Mouse (Mus musculus) colon, adult 2 months (tissue): Measurements from ENCODE around the gene Gpr142. TPM values are rescaled to one million over a fixed set of nuclear protein-coding genes. Genes with fewer than 3 reads are reported as not detected.

Source experiments
- polyA plus RNA-seq: library from polyadenylated mRNA; depleted of rRNA; stranded (reverse); fragments of >200 nt; gene quantifications from 2 replicates; pipeline ENCODE4 v1.2.3, GENCODE M21; 2012; rRNA removed

Gpr142 gene
- 0.14 TPM in 1 of 2 replicates, not detected in the other for polyA plus RNA-seq

DNA sequence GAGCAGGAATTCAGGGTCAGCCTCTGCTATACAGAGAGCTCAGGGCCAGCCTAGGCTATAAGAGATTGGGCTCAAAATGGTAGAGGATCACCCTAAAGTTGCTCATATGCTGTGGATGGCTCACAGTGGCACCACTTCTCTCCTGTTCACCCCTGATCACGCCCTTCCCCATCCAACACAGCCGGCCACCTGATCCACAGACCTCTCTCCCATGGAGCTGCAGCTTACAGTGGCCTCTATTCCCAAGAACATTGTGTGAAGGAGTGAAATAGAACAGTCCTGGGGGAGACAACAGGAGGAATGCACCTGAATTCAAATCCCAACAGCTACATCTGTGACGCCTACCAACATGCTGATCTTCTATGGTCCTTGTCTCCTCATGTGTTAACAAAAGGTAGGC lies at the start of gene Gpr142:
Gpr142 (plus strand) TSS at position 301 of the 400 bp plus-strand sequence.

DNA sequence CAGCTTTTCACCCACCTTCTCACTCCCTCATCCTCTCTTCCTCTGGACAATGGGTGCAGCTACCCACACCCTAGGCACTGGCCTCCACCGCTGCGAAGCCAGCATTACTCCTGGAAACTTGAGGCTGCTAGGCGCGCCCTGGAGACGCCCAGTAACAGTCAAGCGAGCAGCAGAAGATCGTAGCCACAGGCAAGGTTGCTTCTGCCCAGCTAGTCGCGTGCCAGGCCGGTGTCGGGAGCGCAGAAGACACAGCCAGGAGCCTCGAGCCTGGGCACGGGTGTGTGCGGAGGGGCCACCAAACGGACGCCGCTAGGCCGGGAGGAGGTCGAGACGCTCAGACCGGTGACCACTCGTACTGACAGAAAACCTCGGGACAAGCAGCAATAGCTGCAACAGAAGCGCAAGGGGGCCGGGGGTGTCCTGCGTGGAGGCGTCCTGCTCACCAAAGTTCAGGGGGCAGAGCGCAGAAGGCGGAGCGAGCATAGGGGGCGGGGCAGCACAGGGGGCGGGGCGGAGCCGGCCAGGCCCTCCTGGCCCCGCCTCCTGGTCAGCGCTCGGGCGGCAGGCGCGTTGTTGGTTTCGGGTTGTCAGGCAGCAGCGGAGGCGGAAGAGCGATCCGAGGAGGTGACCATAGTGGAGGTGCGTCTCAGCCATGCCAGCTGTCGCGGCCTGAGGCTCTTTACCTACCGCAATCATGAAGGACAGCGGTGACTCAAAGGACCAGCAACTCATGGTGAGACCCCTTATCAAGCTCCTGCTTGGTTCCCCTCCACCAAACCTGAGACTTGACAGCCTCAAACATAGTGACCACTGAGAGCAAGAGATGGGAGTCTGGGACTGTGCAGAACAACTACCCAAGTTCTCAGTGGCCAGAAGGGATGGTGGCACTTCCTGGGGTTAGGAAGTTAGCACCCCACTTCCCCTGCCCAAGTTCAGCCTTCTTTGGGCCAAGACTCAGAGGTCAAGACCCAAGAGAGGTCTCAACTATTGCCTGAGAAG lies 33.6 kb upstream of the Gpr142 start, which contains the start of gene Kif19a:
Kif19a (plus strand) TSS at position 569 of the 999 bp plus-strand sequence.

DNA sequence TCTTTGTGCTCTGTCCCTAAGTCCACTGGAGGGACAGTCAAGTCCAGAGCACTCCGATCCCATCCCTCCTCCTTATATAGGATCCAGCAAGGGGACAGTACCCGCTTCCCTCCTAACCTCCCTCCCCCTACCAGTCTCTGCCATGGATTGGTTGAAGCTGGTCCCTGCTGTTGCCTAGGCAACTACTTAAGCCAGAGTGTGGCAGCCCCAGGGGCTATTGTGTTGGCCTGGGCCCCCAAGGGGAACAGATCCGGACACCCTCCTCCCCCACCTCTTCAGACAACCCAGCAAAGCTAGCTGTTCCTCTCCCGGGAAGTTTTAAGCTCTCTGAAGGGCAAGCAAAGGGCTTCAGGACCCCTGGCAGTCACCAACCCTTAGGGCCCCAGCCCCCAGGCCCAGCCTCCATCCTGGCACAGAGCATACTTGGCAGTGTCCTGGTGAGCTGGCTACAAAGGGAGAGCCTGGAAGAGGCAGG lies 2.8 kb upstream of the Gpr142 start, which contains the start of gene Btbd17:
Btbd17 (minus strand) TSS at position 98 of the 475 bp plus-strand sequence.

DNA sequence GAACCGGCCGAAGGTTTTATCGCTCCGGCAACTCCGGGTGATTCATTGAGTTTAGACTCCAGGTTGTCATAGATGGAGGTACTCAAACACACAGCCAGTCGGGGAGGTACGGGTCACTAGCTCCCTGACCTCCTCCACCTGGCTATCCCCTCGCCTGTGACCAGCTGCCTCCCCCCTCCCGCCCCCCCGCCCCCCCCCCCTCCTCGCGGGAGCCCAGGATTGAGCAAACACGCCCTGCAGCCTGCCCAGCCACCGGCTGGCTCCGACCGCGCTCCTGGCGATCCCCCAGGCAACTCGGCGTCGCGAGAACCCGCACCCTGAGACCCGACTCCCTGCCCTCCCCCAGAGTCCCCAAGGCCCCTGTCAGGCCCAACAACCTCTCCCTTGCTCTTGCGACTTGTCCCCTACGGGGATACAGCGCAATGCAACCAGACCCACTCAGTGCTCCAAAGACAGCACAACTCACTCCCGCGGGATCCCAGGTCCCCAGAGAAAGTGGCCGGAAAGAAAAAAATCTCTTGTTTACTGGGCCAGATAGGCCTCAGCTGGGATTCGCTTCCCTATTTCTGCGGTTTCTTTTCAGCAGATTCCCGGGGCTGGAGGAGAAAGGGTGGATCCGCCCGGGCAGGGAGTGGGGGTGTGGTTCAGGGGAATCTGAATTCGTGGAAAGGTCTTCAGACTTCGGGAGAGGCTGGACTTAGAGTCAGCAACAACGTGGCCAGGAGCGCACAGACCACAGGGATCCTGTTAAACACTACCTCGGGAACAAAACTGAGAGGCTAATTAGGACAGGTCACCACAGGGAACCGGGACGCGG lies 51.9 kb downstream of the Gpr142 start, which contains the start of gene Gprc5c:
Gprc5c (plus strand) TSS at position 701 of the 817 bp plus-strand sequence.

Other genes starting within 250 kb of the Gpr142 start
- gene Rpl38, start 130.4 kb upstream of the Gpr142 start, polyA plus RNA-seq: 319 and 394 TPM in 2 replicates
- gene Ttyh2, start 123.5 kb upstream of the Gpr142 start, polyA plus RNA-seq: 28.4 and 28.7 TPM in 2 replicates
- gene Dnaic2, start 71.5 kb upstream of the Gpr142 start, polyA plus RNA-seq: 0.73 and 1.0 TPM in 2 replicates
- gene Kif19a, start 33.5 kb upstream of the Gpr142 start, polyA plus RNA-seq: 1.3 and 1.8 TPM in 2 replicates
- 0.42 and 0.68 TPM in 2 replicates for gene Btbd17, start 3.0 kb upstream of the Gpr142 start, polyA plus RNA-seq
- 3.5 and 4.7 TPM in 2 replicates for gene Gprc5c, start 52.2 kb downstream of the Gpr142 start, polyA plus RNA-seq
- gene Cd300a, start 91.1 kb downstream of the Gpr142 start, polyA plus RNA-seq: 0.69 and 0.76 TPM in 2 replicates
- 0.66 and 1.1 TPM in 2 replicates for gene Cd300lb, start 135.5 kb downstream of the Gpr142 start, polyA plus RNA-seq
- not detected in 2 replicates for gene Cd300c, start 170.2 kb downstream of the Gpr142 start, polyA plus RNA-seq
- 0.51 and 0.94 TPM in 2 replicates for gene Cd300ld, start 191.0 kb downstream of the Gpr142 start, polyA plus RNA-seq
- gene Cd300c2, start 203.0 kb downstream of the Gpr142 start, polyA plus RNA-seq: 3.8 and 4.0 TPM in 2 replicates
- 0.22 and 0.43 TPM in 2 replicates for gene Cd300ld2, start 217.3 kb downstream of the Gpr142 start, polyA plus RNA-seq
- 0.62 and 1.0 TPM in 2 replicates for gene Cd300ld4, start 228.1 kb downstream of the Gpr142 start, polyA plus RNA-seq
- gene Cd300ld5, start 238.8 kb downstream of the Gpr142 start, polyA plus RNA-seq: 1.6 and 2.2 TPM in 2 replicates
- gene Cd300ld3, start 249.5 kb downstream of the Gpr142 start, polyA plus RNA-seq: 4.1 and 14.8 TPM in 2 replicates